Mouse (Mus musculus) heart, embryonic 13.5 days (tissue): ENCODE results near the gene Hilpda. TPM values are rescaled to one million over a fixed set of nuclear protein-coding genes. Genes with fewer than 3 reads are reported as not detected.

Source experiments
- ATAC-seq: fragments of 200-750 bp; cut with Nextera tagmentation; 2 replicates; pipeline ENCODE4 v1.8.0; 2017; ENCODE audit warnings: moderate TSS enrichment; ENCODE audit not compliant: insufficient number of reproducible peaks, low FRiP score, low TSS enrichment; ENCODE audit errors: extremely low read depth
- H3K27ac ChIP-seq: fragments of 300-500 bp; sonication (generic); replicated peaks from 2 replicates; pipeline ENCODE4 v1.5.1; 2015; ENCODE audit warnings: moderate library complexity, mild to moderate bottlenecking, inconsistent platforms
- H3K27me3 ChIP-seq: fragments of 300-500 bp; sonication (generic); replicated peaks from 2 replicates; pipeline ENCODE4 v1.6.1; 2015; ENCODE audit warnings: mild to moderate bottlenecking, inconsistent platforms
- H3K36me3 ChIP-seq: fragments of 300-500 bp; sonication (generic); 2 replicates; pipeline ENCODE4 v1.6.1; 2015; ENCODE audit warnings: mild to moderate bottlenecking, inconsistent platforms
- H3K4me1 ChIP-seq: fragments of 300-500 bp; sonication (generic); 2 replicates; pipeline ENCODE4 v1.6.1; 2015; ENCODE audit warnings: inconsistent platforms
- H3K4me2 ChIP-seq: fragments of 300-500 bp; sonication (generic); 2 replicates; pipeline ENCODE4 v1.6.1; 2015; ENCODE audit warnings: inconsistent platforms, mild to moderate bottlenecking, moderate library complexity
- H3K4me3 ChIP-seq: fragments of 300-500 bp; sonication (generic); 2 replicates; pipeline ENCODE4 v1.5.1; 2015; ENCODE audit warnings: moderate library complexity, mild to moderate bottlenecking, inconsistent platforms
- H3K9ac ChIP-seq: fragments of 300-500 bp; sonication (generic); 2 replicates; pipeline ENCODE4 v1.6.1; 2015; ENCODE audit warnings: inconsistent platforms, mild to moderate bottlenecking, moderate library complexity
- H3K9me3 ChIP-seq: fragments of 300-500 bp; sonication (generic); 2 replicates; pipeline ENCODE4 v1.6.1; 2016; ENCODE audit warnings: inconsistent platforms
- WGBS: fragments of 180-500 bp; shearing (Covaris S2); methylation state at CpG from one replicate; pipeline ENCODE4 v1.1.7; 2015; ENCODE audit warnings: mixed read lengths; 5-methylcytosine and 5-hydroxymethylcytosine counted together
- polyA plus RNA-seq: library from polyadenylated mRNA; unstranded; fragments of >200 nt; fragmentation: Nextera tagmentation; extraction: Ambion mirVana; gene quantifications from 2 replicates; pipeline ENCODE4 v1.2.1, GENCODE M21; 2015

Hilpda gene
- polyA plus RNA-seq, 1 experiment from 2014 or later, result 23.0 TPM

- H3K9ac ChIP-seq, result no peak overlapping the region
- 80% methylated on average over 16 of the region's 16 CpGs for WGBS
- no peak overlapping the region for H3K4me2 ChIP-seq
- no peak overlapping the region for H3K4me3 ChIP-seq
- H3K4me1 ChIP-seq, result no peaks in the 10 kb centered on the region
- no peaks in the 10 kb centered on the region for H3K36me3 ChIP-seq
- no peak overlapping the region for H3K27ac ChIP-seq
- no peaks in the 10 kb centered on the region for H3K27me3 ChIP-seq
- no peaks in the 10 kb centered on the region for H3K9me3 ChIP-seq
- no peak for ATAC-seq
These were observed 36.7 kb downstream of the Hilpda start for GRCm38 (mm10) chr6:29308846-29309605.

GRCm38 (mm10) chr6:29313690-29314202 lies 41.5 kb downstream of the Hilpda start:
- Histone ChIP-seq H3K4me3 (no peak overlapping the region), H3K36me3 (no peaks in the 10 kb centered on the region), H3K27me3 (no peaks in the 10 kb centered on the region), H3K4me2 (no peak overlapping the region), H3K9me3 (no peaks in the 10 kb centered on the region), H3K27ac (no peak overlapping the region), H3K4me1 (peaks cover under 1% of the 10 kb centered on the region), H3K9ac (no peak overlapping the region)
- ATAC-seq, result no peak
- 64% methylated on average over 14 of the region's 14 CpGs for WGBS

DNA sequence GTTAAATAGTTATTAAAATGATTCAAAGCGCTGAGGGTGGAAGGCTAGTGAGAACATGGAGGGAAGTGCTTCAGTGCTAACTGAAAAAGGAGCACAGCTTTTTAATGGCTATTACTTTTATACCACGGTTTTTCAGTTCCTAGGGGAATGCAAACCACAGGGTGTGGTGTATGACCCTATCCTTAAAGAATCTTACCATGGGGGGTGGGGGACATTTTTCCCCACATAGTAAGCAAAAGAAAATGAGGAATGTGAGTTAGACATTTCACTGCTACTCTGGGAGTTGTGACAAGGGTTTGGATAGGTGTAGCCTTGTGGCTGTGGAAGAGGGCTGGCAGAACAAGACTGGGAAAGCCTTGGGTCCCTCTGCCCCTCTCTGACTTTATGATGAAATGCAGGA lies 45.0 kb downstream of the Hilpda start:
- no peaks in the 10 kb centered on the region for H3K9me3 ChIP-seq
- ATAC-seq, result no peak
- H3K36me3 ChIP-seq, result no peaks in the 10 kb centered on the region
- WGBS, result 75% methylated on average over 2 of the region's 2 CpGs
- H3K9ac ChIP-seq, result no peak overlapping the region
- no peaks in the 10 kb centered on the region for H3K27me3 ChIP-seq
- no peak overlapping the region for H3K4me2 ChIP-seq
- peaks cover 8% of the 10 kb centered on the region for H3K4me1 ChIP-seq
- no peak overlapping the region for H3K4me3 ChIP-seq
- no peak overlapping the region for H3K27ac ChIP-seq

GRCm38 (mm10) chr6:29317941-29318340 lies 45.7 kb downstream of the Hilpda start:
- Histone ChIP-seq H3K4me3 (no peak overlapping the region), H3K4me2 (no peak overlapping the region), H3K9me3 (no peaks in the 10 kb centered on the region), H3K9ac (no peak overlapping the region), H3K27ac (no peak overlapping the region), H3K4me1 (peaks cover 8% of the 10 kb centered on the region), H3K27me3 (no peaks in the 10 kb centered on the region), H3K36me3 (no peaks in the 10 kb centered on the region)
- ATAC-seq, result no peak
- WGBS, result 70% methylated on average over 3 of the region's 3 CpGs

DNA sequence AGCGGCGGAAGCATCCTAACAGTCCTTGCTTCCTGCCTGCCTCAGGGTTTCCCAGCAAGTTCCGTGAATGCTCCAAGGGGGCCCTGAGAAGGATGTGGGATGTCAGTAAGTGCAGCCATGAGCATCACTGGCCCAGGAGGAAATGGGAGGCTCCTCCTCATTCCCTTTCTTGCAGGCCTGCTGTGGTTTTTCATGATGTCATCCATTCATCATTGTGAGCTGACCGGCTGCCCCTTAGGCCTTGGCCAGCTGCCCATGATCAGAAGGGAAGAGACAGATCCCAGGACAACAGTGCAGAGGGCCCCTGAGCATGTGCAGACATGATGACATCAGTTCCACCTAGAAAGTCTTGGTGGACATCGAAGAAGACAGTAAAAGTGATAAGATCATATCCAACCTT lies 46.6 kb downstream of the Hilpda start, which contains the start of gene Fam71f1:
Gene Fam71f1, plus strand, starts transcription at position 262 of the 400 bp plus-strand sequence.
- peak; percentile 56 for ATAC-seq
- 46% methylated on average over 5 of the region's 5 CpGs for WGBS

DNA sequence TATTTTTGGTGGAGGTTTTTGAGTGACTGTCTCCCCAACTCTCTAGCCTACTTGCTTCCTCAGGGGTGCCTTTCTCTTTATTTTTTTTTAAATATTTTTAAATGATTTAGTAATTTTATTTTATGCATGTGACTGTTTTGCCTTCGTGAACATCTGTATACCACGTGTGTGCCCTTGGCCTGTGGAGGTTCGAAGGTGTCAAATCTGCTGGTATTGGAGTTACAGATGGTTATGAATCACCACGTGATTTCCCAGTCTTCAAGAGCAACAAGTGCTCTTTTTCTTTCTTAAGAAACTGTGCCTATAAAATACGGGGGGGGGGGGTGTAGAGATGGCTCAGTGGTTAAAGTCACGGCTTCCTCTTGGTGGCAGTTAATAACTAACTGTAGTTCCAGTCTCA lies 49.3 kb downstream of the Hilpda start:
- Histone ChIP-seq H3K27ac (no peak overlapping the region), H3K27me3 (peaks cover 3% of the 10 kb centered on the region; the same call in 1 of the 2 replicates), H3K4me1 (peaks cover 8% of the 10 kb centered on the region), H3K9me3 (no peaks in the 10 kb centered on the region), H3K36me3 (no peaks in the 10 kb centered on the region), H3K4me3 (no peak overlapping the region), H3K9ac (no peak overlapping the region), H3K4me2 (no peak overlapping the region)
- WGBS, result 72% methylated on average over 6 of the region's 6 CpGs
- ATAC-seq, result no peak

More for the DNA sequence above, 46.6 kb downstream of the Hilpda start, which contains the start of gene Fam71f1:
- Histone ChIP-seq H3K4me1 (peaks cover 8% of the 10 kb centered on the region), H3K27me3 (no peaks in the 10 kb centered on the region), H3K27ac (0 out of 2 replicates have a peak within 1 kb of the TSS, but pooled peaks have one; percentile 43), H3K9me3 (no peaks in the 10 kb centered on the region), H3K9ac (no peak within 1 kb of the TSS), H3K4me2 (no peak within 1 kb of the TSS), H3K4me3 (no peak within 1 kb of the TSS), H3K36me3 (no peaks in the 10 kb centered on the region)

GRCm38 (mm10) chr6:29322147-29322546 lies 49.9 kb downstream of the Hilpda start:
- no peaks in the 10 kb centered on the region for H3K9me3 ChIP-seq
- peaks cover 8% of the 10 kb centered on the region for H3K4me1 ChIP-seq
- no peak overlapping the region for H3K4me2 ChIP-seq
- ATAC-seq, result no peak
- H3K27ac ChIP-seq, result no peak overlapping the region
- H3K9ac ChIP-seq, result no peak overlapping the region
- H3K4me3 ChIP-seq, result no peak overlapping the region
- 83% methylated on average over 7 of the region's 7 CpGs for WGBS
- H3K36me3 ChIP-seq, result no peaks in the 10 kb centered on the region
- H3K27me3 ChIP-seq, result peaks cover 3% of the 10 kb centered on the region; the same call in 1 of the 2 replicates

DNA sequence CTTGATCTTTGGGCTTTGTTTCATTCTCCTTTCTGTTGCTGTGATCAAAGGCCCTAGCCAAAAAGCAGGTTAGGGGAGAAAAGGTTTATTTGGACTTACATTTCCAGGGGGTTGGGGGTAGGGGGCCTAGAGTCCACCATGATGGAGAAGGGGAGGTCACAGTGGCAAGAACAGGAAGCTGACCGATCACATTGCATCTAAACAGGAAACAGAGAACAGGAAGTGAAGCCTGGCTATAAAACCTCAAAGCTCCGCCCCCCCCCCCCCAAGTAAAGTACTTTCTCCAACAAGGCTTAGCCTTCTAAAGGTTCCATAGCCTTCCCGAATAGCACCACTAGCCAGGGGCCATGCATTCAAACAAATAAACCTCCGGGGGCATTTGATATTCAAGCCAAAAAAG lies 50.4 kb downstream of the Hilpda start:
- Histone ChIP-seq H3K9me3 (no peaks in the 10 kb centered on the region), H3K4me3 (no peak overlapping the region), H3K4me1 (peaks cover 8% of the 10 kb centered on the region), H3K4me2 (no peak overlapping the region), H3K27ac (no peak overlapping the region), H3K9ac (no peak overlapping the region), H3K27me3 (peaks cover 3% of the 10 kb centered on the region; the same call in 1 of the 2 replicates), H3K36me3 (no peaks in the 10 kb centered on the region)
- 49% methylated on average over 4 of the region's 4 CpGs for WGBS
- ATAC-seq, result no peak

Other genes starting within 250 kb of the Hilpda start
- not detected in 2 replicates for gene Lep, start 212.3 kb upstream of the Hilpda start, polyA plus RNA-seq
- gene Rbm28, start 107.5 kb upstream of the Hilpda start, polyA plus RNA-seq, result 23.4 and 26.2 TPM in 2 replicates
- gene Prrt4, start 92.9 kb upstream of the Hilpda start, polyA plus RNA-seq, result 1.5 and 2.4 TPM in 2 replicates
- gene Impdh1, start 56.1 kb upstream of the Hilpda start, polyA plus RNA-seq, result 34.7 and 36.6 TPM in 2 replicates
- gene Fam71f2, start 7.1 kb downstream of the Hilpda start, polyA plus RNA-seq, result 0.23 TPM in 1 of 2 replicates, not detected in the other
- 0.21 and 0.32 TPM in 2 replicates for gene Fam71f1, start 46.7 kb downstream of the Hilpda start, polyA plus RNA-seq
- gene Calu, start 75.6 kb downstream of the Hilpda start, polyA plus RNA-seq, result 409 and 427 TPM in 2 replicates
- 0.51 and 0.55 TPM in 2 replicates for gene Opn1sw, start 116.0 kb downstream of the Hilpda start, polyA plus RNA-seq
- gene Ccdc136, start 123.8 kb downstream of the Hilpda start, polyA plus RNA-seq, result 24.0 and 27.6 TPM in 2 replicates
- gene Flnc, start 160.8 kb downstream of the Hilpda start, polyA plus RNA-seq, result 40.6 and 42.5 TPM in 2 replicates
- gene Atp6v1f, start 195.2 kb downstream of the Hilpda start, polyA plus RNA-seq, result 199 and 231 TPM in 2 replicates
- gene Atp6v1fnb, start 198.9 kb downstream of the Hilpda start, polyA plus RNA-seq, result not detected in 2 replicates
- 11.9 and 13.0 TPM in 2 replicates for gene Kcp, start 235.5 kb downstream of the Hilpda start, polyA plus RNA-seq